Mouse (Mus musculus) T-cell, adult 2 months (primary cell): Measurements from ENCODE around the gene Dner.

ENCODE experiments used
- DNase-seq: peaks from one replicate; pipeline ENCODE4 v3.0.0; 2022; ENCODE audit warnings: low spot score

Gene Dner

GRCm38 (mm10) chr1:84525514-84525913, 170.5 kb downstream of the Dner start:
- no peak for DNase-seq

- DNase-seq: no peak
Measured at GRCm38 (mm10) chr1:84524413-84524812, 171.6 kb downstream of the Dner start.

GRCm38 (mm10) chr1:84522963-84523280, 173.1 kb downstream of the Dner start:
- no peak for DNase-seq

- no peak for DNase-seq
Measured at GRCm38 (mm10) chr1:84522256-84522962, 173.6 kb downstream of the Dner start.

- no peak for DNase-seq
Measured at GRCm38 (mm10) chr1:84518347-84518746, 177.7 kb downstream of the Dner start.

GRCm38 (mm10) chr1:84513201-84513600, 182.8 kb downstream of the Dner start:
- DNase-seq: no peak

GRCm38 (mm10) chr1:84508510-84508909, 187.5 kb downstream of the Dner start:
- DNase-seq: no peak

GRCm38 (mm10) chr1:84507568-84507967, 188.5 kb downstream of the Dner start:
- no peak for DNase-seq

- no peak for DNase-seq
Measured at GRCm38 (mm10) chr1:84506984-84507546, 189.0 kb downstream of the Dner start.

GRCm38 (mm10) chr1:84500673-84501072, 195.3 kb downstream of the Dner start:
- no peak for DNase-seq

GRCm38 (mm10) chr1:84491732-84492131, 204.3 kb downstream of the Dner start:
- no peak for DNase-seq

- no peak for DNase-seq
Measured at GRCm38 (mm10) chr1:84488546-84488945, 207.5 kb downstream of the Dner start.

- no peak for DNase-seq
Measured at GRCm38 (mm10) chr1:84485066-84485465, 211.0 kb downstream of the Dner start.

- DNase-seq: no peak
Measured at GRCm38 (mm10) chr1:84484577-84484976, 211.4 kb downstream of the Dner start.

- DNase-seq: no peak
Measured at GRCm38 (mm10) chr1:84479976-84480375, 216.0 kb downstream of the Dner start.

- DNase-seq: no peak
Measured at GRCm38 (mm10) chr1:84474274-84474673, 221.7 kb downstream of the Dner start.

GRCm38 (mm10) chr1:84472260-84472659, 223.8 kb downstream of the Dner start:
- DNase-seq: no peak

- DNase-seq: no peak
Measured at GRCm38 (mm10) chr1:84470342-84470741, 225.7 kb downstream of the Dner start.

- no peak for DNase-seq
Measured at GRCm38 (mm10) chr1:84467664-84468063, 228.4 kb downstream of the Dner start.

GRCm38 (mm10) chr1:84464761-84465160, 231.3 kb downstream of the Dner start:
- DNase-seq: no peak

GRCm38 (mm10) chr1:84463976-84464662, 231.9 kb downstream of the Dner start:
- DNase-seq: no peak

GRCm38 (mm10) chr1:84449566-84450278, 246.3 kb downstream of the Dner start:
- no peak for DNase-seq

GRCm38 (mm10) chr1:84443640-84444039, 252.4 kb downstream of the Dner start:
- DNase-seq: no peak
